Mouse (Mus musculus): ENCODE data around the gene Fam172a.

Fam172a gene

DNA sequence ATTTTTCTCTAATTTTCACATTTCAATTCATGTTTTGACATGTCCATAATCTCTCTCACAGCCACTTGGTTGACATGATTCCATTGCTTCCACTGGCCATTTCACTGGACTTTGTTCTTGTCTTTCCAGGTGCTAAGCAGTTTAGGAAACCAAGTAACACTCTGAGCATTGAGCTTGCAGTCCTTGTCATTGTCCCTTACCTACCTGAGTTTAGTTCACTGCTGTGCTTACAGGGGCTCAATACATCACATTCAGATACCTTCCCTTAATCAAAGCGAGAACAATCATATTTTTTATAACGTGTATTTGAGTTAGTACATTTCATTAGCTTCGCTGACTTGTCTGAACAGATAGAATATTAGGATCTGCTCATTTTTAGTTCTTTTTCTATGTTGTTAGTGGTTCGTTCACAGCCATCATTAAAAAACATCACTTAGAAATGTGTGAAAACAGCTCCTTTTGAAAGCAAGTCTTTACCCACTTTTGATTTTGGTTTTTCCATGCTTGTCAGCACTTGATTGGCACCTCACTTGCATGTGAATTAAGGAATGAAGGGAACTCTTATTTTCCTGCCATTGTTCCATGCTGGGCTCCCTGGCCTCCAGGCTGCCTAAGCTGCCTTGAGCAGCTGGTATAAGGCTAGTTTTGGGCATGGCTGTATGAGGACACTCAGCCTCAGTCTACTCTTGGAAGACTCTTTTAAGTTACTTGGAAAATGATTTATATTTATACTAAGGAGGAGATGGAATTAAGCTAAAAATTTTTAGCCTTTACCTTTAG, 257.9 kb downstream of the Fam172a start:
- no peak for DNase-seq (ENCODE audit: low spot score in 2 of 2)

- no peak for DNase-seq (ENCODE audit: low spot score in 2 of 2)
Observed at GRCm38 (mm10) chr13:77976248-77976647, 274.4 kb downstream of the Fam172a start.

DNA sequence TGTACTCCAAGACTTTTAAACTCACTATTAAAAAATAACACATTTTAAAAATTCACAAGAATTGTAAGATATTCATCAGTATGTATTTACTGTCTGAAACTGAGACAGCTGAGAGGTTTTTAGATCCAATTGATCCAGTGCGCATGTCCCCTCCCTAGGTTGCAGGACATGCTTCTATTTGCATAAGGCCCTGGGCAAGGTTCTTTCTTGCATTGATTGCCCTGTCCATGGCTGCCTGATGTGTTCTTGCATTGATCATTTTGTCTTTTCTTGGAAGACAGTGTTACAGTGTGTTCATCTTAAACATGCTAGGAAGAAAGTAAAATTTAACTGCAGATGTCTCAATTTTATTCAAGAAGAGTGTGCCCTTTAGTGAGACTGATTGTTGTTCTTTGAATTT, 275.3 kb downstream of the Fam172a start:
- no peak for DNase-seq (ENCODE audit: low spot score in 2 of 2)

DNA sequence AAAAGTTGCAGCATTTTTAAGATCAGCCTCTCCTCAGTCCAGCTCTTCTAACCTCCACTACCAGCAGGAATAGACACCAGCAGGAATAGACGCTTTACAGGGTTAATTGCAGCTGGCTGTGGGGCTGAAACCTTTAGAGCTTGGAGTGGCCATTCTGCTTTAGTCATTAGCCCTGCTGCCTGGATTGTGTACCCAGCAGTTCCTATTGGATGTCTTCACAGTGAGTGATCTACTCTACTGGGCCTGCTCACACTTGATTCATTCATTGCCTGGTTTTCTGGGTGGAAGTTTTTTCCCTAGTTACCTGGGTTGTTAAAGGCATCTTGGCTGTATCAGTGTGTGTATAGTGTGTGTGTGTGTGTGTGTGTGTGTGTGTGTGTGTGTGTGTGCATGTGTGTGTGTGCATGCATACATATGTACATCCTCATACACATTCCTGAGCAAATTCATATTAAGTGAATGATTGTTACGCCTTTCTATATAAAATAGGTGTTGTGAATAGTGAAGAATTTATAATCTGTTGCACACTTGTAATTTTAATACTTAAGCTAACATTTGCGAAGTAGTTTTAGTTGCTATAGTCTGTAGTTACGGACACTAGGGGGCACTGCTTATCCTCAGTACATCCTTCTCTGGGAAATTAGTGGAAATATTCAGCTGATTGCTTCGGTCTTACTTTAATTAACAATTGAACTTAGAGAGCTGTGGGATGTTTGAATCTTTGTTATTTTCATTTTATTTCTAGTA, 280.4 kb downstream of the Fam172a start:
- DNase-seq (ENCODE audit: low spot score in 2 of 2) = no peak

DNA sequence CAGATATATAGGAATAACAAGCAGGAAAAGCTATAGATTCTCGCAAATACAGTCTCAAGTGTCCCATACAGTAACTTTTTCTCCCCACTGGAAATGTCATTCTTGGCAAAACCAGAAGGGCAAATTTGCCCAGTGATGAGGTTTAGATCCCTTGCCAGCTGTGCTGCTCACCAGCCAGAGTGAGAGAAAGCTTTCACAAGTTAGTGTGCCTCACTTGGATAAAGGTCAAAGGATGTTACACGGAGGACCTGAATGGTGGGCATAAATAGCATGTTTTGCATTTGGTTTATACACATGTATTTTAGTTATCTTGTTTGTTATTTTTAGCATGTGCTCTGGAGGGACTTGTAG, 281.0 kb downstream of the Fam172a start:
- DNase-seq (ENCODE audit: low spot score in 2 of 2) = no peak

GRCm38 (mm10) chr13:77991189-77991886, 289.5 kb downstream of the Fam172a start:
- DNase-seq (ENCODE audit: low spot score in 2 of 2) = no peak

GRCm38 (mm10) chr13:78004649-78005048, 302.8 kb downstream of the Fam172a start:
- no peak for DNase-seq (ENCODE audit: low spot score in 2 of 2)

- no peak for DNase-seq (ENCODE audit: low spot score in 2 of 2)
Observed at GRCm38 (mm10) chr13:78005344-78005743, 303.5 kb downstream of the Fam172a start.

GRCm38 (mm10) chr13:78010176-78010575, 308.3 kb downstream of the Fam172a start:
- no peak for DNase-seq (ENCODE audit: low spot score in 2 of 2)

- DNase-seq (ENCODE audit: low spot score in 2 of 2) = no peak
Observed at GRCm38 (mm10) chr13:78024683-78025294, 323.0 kb downstream of the Fam172a start, which contains the start of gene Pou5f2. Pou5f2 (plus strand) TSS chr13:78024902.

DNA sequence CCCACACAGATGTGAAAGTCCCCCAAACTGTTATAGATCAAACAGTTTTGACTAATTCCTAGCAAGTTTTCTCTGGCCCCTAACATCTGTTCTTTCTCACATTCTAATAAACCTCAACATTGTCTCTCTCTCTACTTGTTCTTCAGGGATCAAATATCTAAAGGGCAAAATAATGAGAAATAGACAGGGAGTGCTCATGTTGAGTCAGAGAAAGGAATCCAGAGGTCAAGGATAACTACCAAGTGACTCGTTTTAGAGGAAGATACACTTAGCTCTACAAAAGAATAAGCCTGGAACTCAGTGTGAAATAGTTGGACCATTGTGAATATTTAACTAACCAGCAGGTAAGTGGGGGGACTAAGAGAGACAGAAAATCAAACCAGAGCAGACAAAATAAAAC, 331.0 kb downstream of the Fam172a start:
- DNase-seq (ENCODE audit: low spot score in 2 of 2) = no peak

- no peak for DNase-seq (ENCODE audit: low spot score in 2 of 2)
Observed at GRCm38 (mm10) chr13:78037203-78037602, 335.4 kb downstream of the Fam172a start.

DNA sequence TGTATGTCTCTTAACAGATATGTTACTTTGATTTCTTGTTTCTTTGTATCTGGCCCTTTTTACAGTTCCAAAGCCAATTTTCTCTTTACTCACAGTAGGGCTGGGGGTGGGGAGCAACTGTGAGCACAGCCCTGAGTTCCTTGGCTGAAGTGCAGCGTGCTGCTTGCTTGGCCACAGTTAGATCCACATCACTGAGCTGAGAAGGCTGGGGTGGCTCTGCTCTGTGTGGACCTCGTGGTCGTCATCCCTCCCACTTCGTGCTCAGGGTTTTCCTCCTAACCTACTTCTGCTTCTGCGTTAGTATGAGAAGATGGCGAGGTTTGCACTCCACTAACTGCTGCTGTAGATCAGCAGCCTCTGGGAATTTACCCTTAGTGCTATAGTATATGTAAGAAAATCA, 341.4 kb downstream of the Fam172a start:
- DNase-seq (ENCODE audit: low spot score in 2 of 2) = no peak

DNA sequence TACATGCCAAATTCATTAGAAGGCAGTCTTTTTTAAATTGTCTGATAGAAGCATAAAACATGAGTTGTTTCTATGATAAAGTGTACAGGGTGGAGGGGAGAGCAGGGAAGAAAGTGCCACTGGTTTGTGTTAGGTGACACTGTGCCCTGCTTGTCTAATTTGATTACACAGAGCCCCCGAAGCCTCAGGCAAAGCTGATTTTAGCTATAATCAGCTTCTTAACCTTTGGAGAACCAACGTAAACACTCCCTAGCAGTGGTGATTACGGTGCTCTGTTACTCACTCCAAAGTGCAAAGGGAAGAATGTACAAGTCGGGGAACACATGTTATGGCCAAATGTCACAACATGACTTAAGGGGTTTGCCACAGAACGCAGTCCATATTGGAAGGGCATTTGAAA, 343.3 kb downstream of the Fam172a start:
- no peak for DNase-seq (ENCODE audit: low spot score in 2 of 2)

DNA sequence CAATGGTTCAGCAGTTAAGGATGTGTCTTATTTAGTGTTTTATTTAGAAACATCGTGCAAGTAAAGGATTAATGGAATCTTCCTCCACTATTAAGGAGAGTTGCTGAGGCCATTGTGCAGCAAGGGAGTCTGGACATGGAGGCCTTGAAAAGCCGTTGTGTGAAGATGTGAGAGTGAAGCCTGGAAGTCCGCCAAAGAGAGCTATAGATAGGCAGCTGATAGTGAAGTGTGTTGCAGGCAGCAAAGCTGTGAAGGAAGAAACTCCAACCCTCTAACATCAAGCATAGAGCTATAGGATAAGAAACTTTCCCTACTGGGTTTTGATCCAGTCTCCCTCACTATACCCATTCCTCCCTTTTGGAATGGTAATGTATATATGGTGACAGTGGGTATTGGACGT, 385.9 kb downstream of the Fam172a start:
- DNase-seq (ENCODE audit: low spot score in 2 of 2) = no peak

DNA sequence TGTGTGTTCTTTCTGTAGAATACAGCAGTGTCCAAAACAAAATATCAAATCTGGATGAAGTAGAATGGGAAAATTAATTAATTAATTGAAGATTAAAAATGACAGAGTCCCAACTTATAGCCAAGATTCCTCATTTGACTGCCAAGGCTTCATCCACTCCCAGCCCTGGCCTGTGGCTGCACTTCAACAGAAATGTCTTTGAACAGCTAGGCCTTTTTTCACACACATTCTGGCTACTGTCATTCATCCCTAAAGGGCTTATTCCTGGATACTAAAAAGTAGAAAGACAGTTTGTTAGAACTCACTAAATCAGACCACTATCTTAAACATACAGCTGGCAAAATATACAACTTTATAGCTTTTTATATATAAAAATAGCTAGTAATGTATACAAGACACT, 388.9 kb downstream of the Fam172a start:
- DNase-seq (ENCODE audit: low spot score in 2 of 2) = no peak

GRCm38 (mm10) chr13:78091949-78092348, 390.1 kb downstream of the Fam172a start:
- DNase-seq (ENCODE audit: low spot score in 2 of 2) = no peak

- DNase-seq (ENCODE audit: low spot score in 2 of 2) = no peak
Observed at GRCm38 (mm10) chr13:78094352-78094751, 392.5 kb downstream of the Fam172a start.

GRCm38 (mm10) chr13:78095071-78095973, 393.5 kb downstream of the Fam172a start:
- no peak for DNase-seq (ENCODE audit: low spot score in 2 of 2)

DNA sequence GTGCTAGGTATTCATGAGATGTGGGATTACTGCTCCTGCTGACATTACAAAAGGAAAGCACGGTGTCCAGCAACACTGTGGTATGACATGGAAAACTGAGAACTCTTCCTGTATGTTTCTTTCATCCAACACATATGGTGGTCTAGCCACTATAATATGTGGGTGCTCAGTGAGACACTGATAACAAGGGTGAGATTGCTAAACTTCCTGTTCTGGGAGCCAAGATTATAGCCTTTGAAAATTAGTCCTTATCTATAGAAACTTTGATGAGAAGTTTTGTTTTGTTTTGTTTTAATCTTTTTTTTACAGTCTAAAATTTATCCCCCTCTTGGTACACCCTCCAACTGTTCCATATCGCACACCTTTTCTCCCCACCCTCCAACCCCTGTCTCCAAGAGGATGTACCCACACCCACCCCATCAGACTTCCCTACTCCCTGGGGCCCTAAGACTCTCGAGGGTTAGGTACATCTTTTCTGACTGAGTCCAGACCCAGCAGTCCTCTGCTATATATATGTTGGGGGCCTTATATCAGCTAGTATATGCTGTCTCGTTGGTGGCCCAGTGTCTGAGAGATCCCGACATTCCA, 397.1 kb downstream of the Fam172a start:
- DNase-seq (ENCODE audit: low spot score in 2 of 2) = no peak

Data from urinary bladder, postnatal 4 days (tissue).